Mouse (Mus musculus) thymus, postnatal 36 days (tissue): ENCODE data around the gene Cmtr2.
A peak's percentile ranks its signal among the peaks of the same experiment; 100 is the strongest.

Experiments used
- DNase-seq, 2 experiments: peaks; one replicate each; pipeline ENCODE4 v3.0.0; 2022; ENCODE audit warnings: mixed read lengths in 2 of 2

Cmtr2 gene

GRCm38 (mm10) chr8:110265796-110266305, 50.4 kb downstream of the Cmtr2 start:
- DNase-seq, result no peak

GRCm38 (mm10) chr8:110266741-110267140, 51.3 kb downstream of the Cmtr2 start, which contains the start of gene Hydin:
Gene Hydin (plus strand): TSS chr8:110266977.
- peak in 1 of 2 experiments; percentile 3 for DNase-seq

- DNase-seq, result no peak
Observed at GRCm38 (mm10) chr8:110267268-110267667, 51.8 kb downstream of the Cmtr2 start.

GRCm38 (mm10) chr8:110270659-110271058, 55.2 kb downstream of the Cmtr2 start:
- no peak for DNase-seq

GRCm38 (mm10) chr8:110273394-110273793, 57.9 kb downstream of the Cmtr2 start:
- no peak for DNase-seq
